Mouse (Mus musculus) splenic B cell, adult 2 months (primary cell): ENCODE data around the gene Lgr5.

ENCODE experiments used
- DNase-seq: peaks from one replicate; pipeline ENCODE4 v3.0.0-alpha.2; 2011; ENCODE audit warnings: low read depth, low spot score
- H3K27me3 ChIP-seq: 2 replicates; pipeline ENCODE4 v1.6.1; 2012; ENCODE audit warnings: mild to moderate bottlenecking, low read length, moderate library complexity, mixed read lengths; ENCODE audit not compliant: control insufficient read depth, poor library complexity, insufficient read depth, severe bottlenecking
- H3K36me3 ChIP-seq: 2 replicates; pipeline ENCODE4 v1.6.1; 2012; ENCODE audit warnings: mild to moderate bottlenecking, low read length, moderate library complexity, mixed read lengths; ENCODE audit not compliant: control insufficient read depth, poor library complexity, insufficient read depth, severe bottlenecking

Gene Lgr5

DNA sequence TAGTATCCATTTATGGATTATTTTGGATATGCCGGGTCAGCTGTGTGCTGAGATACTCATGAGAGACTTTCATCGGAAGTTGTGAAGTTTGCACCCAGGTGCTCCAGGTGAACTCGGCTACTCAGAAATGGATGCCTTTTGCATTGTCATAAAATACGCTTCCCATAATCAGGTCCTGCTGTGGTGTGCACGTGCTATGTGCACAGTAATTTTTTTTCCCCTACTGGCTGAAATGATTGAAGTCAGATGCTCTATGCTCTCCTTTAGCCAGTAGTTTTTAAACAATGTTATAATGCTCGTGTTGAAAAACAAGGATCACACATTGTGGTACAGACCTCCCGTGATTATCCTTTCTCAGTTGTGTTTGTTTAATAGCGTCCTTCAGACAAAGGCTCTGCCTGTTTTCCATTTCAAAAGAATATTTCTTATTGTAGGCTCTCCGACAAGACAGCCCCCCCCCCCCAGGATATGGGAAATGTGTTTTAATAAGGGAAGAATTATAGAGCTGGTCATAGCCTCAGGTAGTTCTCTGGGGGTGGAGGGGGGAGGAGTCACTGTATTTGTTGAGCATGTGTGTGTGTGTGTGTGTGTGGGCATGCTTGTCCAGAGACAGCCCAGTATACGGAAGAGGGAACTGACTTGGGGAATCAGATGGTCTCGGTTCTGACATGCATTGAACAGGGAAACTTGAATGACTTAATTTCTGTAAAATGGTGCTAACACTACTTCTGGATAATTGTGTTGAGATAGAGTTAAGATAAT is 34.0 kb downstream of the Lgr5 start:
- Histone ChIP-seq H3K36me3 (no peaks in the 10 kb centered on the region), H3K27me3 (no peaks in the 10 kb centered on the region)
- DNase-seq, result no peak

- DNase-seq, result no peak
- Histone ChIP-seq H3K27me3 (no peaks in the 10 kb centered on the region), H3K36me3 (no peaks in the 10 kb centered on the region)
Measured at GRCm38 (mm10) chr10:115551069-115551468, 36.5 kb downstream of the Lgr5 start.

DNA sequence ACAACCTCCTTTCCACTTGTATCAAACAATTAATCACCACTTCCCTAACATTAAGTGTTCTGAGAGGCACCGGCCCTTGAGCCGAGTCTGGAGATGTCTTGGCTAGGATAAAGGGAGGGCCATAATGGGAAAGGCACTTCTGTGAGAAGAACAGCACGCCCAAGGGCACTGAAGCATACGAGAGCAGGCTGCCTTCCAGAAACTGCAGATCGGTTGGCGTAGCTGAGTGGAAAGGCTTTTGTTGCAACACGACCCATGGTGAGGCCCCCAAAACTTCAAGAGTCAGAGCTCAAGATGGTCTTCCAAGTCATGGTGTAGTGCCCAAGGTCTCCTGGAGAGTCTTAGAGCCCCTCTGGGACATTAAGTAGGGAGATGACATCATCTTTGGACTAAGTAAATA is 37.3 kb downstream of the Lgr5 start:
- no peak for DNase-seq
- no peaks in the 10 kb centered on the region for H3K36me3 ChIP-seq

DNA sequence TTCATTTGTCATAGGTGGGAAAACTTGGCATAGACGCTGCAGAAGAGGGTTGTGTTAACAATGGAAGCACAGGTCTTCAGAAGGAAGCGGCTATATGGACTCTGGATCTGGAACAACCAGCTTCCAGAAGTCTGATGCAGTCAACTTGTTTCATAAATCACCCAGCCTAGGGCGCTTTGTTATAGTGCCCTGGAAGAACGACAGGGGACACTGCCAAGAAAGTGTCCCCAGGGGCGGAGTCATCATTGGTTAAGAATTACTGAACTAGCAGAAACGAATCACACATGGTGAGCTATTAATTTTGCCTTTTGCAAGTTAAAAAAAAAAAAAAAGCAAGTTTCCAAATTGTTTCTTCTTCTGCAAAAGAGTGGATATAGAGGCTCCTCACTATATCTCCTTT is 44.7 kb downstream of the Lgr5 start:
- Histone ChIP-seq H3K36me3 (no peaks in the 10 kb centered on the region), H3K27me3 (no peaks in the 10 kb centered on the region)
- no peak for DNase-seq

More for the DNA sequence above, 37.3 kb downstream of the Lgr5 start:
- no peaks in the 10 kb centered on the region for H3K27me3 ChIP-seq

GRCm38 (mm10) chr10:115530746-115531145 is 56.8 kb downstream of the Lgr5 start:
- DNase-seq, result peak; percentile 2
- no peaks in the 10 kb centered on the region for H3K27me3 ChIP-seq

DNA sequence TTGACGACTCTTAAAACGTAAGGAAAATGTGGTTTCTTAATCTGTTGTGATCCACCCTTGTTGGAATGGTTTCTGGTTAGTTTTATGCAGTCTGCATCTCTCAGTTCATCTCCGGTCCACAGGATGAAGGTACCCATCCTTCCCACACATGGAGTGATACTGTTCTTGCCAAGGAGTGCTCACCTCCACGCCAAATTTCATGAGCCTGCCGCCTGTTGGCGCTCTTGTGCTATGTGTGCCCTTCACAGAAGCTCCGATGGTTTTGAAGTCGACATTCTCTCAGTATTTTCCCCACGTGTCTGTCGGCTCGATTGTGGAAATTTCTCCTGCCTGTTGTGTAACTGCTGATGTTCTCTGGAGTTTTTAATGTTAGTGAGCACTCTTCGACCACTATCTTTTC is 57.8 kb downstream of the Lgr5 start:
- H3K36me3 ChIP-seq, result no peaks in the 10 kb centered on the region
- H3K27me3 ChIP-seq, result no peaks in the 10 kb centered on the region
- no peak for DNase-seq

More at GRCm38 (mm10) chr10:115530746-115531145, 56.8 kb downstream of the Lgr5 start:
- no peaks in the 10 kb centered on the region for H3K36me3 ChIP-seq

GRCm38 (mm10) chr10:115528892-115529291 is 58.7 kb downstream of the Lgr5 start:
- no peaks in the 10 kb centered on the region for H3K27me3 ChIP-seq
- no peaks in the 10 kb centered on the region for H3K36me3 ChIP-seq
- DNase-seq, result no peak

GRCm38 (mm10) chr10:115521081-115521451 is 66.5 kb downstream of the Lgr5 start:
- no peaks in the 10 kb centered on the region for H3K27me3 ChIP-seq
- no peaks in the 10 kb centered on the region for H3K36me3 ChIP-seq
- no peak for DNase-seq

DNA sequence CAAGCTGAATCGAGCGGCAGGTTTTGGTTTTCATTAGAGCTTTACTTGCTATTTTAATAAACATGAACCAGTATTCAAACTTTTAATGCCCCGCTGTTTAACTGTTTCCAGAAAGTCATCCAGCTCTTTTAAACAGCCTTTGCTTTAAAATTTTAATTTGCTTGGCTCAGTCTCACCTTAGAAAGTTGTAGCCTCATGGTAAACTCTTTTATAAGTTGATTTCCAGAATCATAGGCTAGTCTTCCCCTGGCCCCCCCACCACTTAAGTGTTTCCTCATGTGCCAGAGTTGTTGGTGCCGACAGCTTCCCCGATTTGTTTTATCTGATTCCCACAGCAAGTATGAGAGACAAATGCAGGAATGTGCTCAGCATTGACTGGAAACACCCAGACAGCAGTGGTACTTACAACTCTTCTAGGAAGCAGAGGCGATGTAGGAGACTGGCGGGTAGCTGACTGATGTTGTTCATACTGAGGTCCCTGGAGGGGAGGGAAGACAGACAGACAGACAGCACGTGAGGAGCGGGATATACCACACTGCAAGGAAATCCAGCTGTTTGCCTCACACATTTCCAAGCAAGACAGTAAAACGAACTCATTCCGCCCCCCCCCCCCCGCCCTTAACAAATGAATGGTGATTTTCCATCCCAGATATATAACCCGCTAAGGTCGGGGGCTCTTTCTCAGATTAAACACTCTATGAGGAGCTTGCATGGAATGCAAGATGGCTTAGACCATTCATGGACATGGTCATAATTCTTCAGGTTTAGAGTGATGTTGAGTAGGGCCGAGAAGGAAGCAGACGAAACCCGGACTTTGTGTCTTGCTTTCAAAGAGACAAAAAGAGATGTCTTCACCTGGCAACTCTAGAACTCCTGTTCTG is 67.1 kb downstream of the Lgr5 start:
- DNase-seq, result no peak
- no peaks in the 10 kb centered on the region for H3K36me3 ChIP-seq
- H3K27me3 ChIP-seq, result no peaks in the 10 kb centered on the region

- no peaks in the 10 kb centered on the region for H3K27me3 ChIP-seq
Measured at GRCm38 (mm10) chr10:115518845-115519244, 68.7 kb downstream of the Lgr5 start.

GRCm38 (mm10) chr10:115515503-115515902 is 72.1 kb downstream of the Lgr5 start:
- Histone ChIP-seq H3K27me3 (no peaks in the 10 kb centered on the region), H3K36me3 (no peaks in the 10 kb centered on the region)
- DNase-seq, result no peak

More at GRCm38 (mm10) chr10:115518845-115519244, 68.7 kb downstream of the Lgr5 start:
- H3K36me3 ChIP-seq, result no peaks in the 10 kb centered on the region
- DNase-seq, result no peak

DNA sequence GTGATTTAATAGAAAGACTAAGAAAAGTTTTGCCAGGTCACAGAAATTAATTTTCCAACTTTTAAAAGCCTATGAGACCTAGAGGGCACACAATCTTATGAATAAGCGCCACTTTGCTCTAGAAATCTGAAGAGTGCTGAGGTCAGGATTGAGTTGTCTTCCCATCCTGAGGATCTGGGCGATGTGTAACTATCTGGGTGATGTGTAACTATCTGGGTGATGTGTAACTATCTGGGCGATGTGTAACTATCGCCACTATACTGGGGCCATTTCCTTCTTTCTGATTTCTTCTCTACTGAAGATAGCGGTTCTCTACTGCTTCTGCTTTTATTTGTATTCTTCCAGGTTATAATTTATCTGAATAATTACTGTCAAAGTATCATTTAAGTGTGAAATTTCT is 76.6 kb downstream of the Lgr5 start:
- no peaks in the 10 kb centered on the region for H3K27me3 ChIP-seq
- DNase-seq, result no peak
- H3K36me3 ChIP-seq, result no peaks in the 10 kb centered on the region

DNA sequence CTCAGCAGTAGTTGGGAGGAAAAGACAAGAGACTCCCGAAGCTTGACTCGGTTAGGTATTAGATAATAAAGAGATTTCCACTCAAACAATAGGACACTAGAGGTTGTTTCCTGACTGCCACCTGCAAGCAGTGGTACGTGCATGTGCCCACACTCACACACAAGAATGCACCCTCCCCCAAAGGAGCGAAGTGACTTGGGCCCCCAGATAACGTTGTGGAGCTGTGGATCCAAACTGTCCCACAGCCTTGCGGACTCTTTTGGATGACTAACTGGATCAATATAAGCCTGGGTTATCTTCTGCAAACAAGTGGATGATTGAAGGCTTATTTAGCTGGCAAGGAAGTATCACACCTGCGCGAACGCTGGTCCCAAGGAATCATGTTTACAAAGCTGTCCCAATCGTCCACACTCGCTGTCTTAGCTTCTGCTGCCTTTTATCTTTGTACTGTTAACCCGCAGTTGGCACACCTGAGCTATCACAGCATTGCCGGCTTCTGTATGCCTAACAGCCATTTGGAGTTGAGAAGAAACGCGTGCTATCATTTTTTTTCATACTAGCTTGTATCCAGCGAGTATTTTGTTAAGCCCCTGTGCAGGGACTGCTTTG is 81.8 kb downstream of the Lgr5 start:
- DNase-seq, result no peak
- Histone ChIP-seq H3K27me3 (no peaks in the 10 kb centered on the region), H3K36me3 (no peaks in the 10 kb centered on the region)

- no peaks in the 10 kb centered on the region for H3K27me3 ChIP-seq
- H3K36me3 ChIP-seq, result no peaks in the 10 kb centered on the region
- DNase-seq, result no peak
Measured at GRCm38 (mm10) chr10:115505155-115505554, 82.4 kb downstream of the Lgr5 start.

DNA sequence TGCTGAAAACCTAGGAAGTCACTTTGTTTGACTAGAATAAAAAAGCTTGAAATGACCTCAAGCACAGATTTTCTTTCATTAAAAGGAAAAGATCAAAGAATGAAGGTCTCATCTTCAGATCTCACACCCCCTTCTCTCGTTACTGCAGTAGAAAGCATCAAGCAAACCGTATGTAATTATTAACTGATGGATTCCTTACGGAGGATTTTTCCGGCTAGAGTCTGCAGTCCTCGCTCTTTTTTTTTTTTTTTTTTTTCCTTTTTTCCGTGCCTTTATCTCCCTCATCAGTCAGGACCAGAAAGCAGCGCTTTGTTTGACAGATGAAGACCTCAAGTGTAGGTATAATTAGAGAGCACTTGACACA is 93.8 kb downstream of the Lgr5 start:
- DNase-seq, result no peak
- Histone ChIP-seq H3K36me3 (no peaks in the 10 kb centered on the region), H3K27me3 (no peaks in the 10 kb centered on the region)
